Mouse (Mus musculus): Measurements from ENCODE around the gene Rerg. TPM values are rescaled to one million over a fixed set of nuclear protein-coding genes. Genes with fewer than 3 reads are reported as not detected.
A peak's percentile ranks its signal among the peaks of the same experiment; 100 is the strongest.

Rerg gene
- polyA plus RNA-seq, 1 experiment from 2014 or later: 19.4 TPM

DNA sequence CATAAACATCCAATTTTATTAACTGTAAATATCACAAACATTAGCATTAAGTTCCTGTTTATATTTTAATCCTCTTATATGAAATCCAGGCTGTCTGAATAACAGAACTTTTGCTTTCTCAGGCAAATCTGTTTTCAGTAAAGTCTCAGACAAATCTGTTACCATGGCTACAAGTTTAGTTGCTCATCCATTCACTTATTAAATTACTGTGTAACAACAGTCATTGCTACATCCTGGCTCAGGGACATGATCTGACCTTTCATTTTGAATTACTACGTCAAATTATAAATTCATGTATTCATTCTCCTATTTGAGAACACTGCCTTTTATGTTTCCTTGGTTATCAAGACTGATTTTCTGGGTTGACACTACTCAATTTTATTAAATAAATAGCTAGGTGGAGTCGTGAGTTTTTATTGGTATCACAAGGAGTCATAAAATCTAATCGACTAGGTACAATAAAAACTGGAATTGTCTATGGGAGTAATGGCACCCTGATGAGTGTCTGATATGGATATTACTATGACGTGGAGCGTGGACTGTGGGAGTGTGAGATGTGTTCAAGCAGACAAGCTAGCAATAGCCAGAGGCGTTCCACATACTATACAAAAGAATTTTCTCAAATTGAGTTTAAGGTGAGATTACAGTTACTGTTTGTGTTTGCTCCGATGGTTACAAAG lies 140.2 kb downstream of the Rerg start:
- Histone ChIP-seq H3K9ac (no peak overlapping the region), H3K27me3 (no peaks in the 10 kb centered on the region; the same call in 1 of the 2 replicates), H3K4me1 (peaks cover 8% of the 10 kb centered on the region), H3K4me2 (no peak overlapping the region), H3K27ac (no peak overlapping the region), H3K4me3 (no peak overlapping the region), H3K36me3 (no peaks in the 10 kb centered on the region), H3K9me3 (no peaks in the 10 kb centered on the region)
- WGBS: 48% methylated on average over 7 of the region's 7 CpGs
- ATAC-seq (ENCODE audit: insufficient number of reproducible peaks, insufficient read depth, low FRiP score, low TSS enrichment, low read depth): no peak

DNA sequence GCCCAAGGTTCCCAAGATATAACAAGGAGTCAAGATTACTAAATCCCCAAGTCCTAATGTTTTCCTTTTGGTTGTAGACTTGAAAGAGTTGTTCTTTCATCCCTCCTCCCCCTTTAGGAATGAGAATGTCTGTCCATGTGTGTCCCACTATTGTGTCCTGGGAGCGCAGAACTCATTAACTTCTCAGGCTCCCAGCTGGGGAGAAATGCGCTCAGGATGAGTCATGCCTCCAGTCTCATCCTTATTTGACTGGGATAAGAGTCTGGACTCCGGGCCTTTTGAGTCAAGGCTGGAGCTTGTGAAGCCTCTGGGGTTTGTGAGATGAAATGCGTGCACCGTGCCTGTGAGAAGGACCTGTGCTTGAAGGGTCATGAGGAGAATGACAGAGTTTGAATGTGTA lies 144.8 kb downstream of the Rerg start:
- Histone ChIP-seq H3K9me3 (no peaks in the 10 kb centered on the region), H3K4me1 (peaks cover 9% of the 10 kb centered on the region), H3K27me3 (no peaks in the 10 kb centered on the region; the same call in 1 of the 2 replicates), H3K27ac (no peak overlapping the region), H3K36me3 (no peaks in the 10 kb centered on the region), H3K9ac (no peak overlapping the region), H3K4me3 (no peak overlapping the region), H3K4me2 (no peak overlapping the region)
- ATAC-seq (ENCODE audit: insufficient number of reproducible peaks, insufficient read depth, low FRiP score, low TSS enrichment, low read depth): no peak
- WGBS: 70% methylated on average over 5 of the region's 5 CpGs

DNA sequence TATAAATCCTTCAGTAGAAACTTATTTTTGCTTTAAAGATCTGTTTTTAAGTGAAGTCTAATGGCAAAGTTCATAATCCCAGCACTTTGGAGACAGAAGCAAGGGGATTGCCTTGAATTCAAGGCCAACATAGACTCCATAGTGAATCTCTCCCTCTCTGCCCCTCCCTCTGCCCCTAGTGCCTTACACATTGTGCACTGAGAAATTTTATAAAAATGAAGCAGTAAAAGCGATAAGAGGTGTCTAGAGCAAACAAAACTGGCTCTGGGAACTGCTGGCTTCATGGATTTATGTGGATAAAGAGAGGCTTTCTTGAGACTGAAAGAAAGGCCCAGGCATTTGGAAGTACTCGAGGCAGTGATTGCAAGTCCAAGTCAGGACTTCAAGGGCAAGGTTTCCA lies 145.8 kb downstream of the Rerg start:
- no peak overlapping the region for H3K4me2 ChIP-seq
- peaks cover 8% of the 10 kb centered on the region for H3K4me1 ChIP-seq
- H3K36me3 ChIP-seq: no peaks in the 10 kb centered on the region
- H3K27me3 ChIP-seq: no peaks in the 10 kb centered on the region; the same call in 1 of the 2 replicates
- ATAC-seq (ENCODE audit: insufficient number of reproducible peaks, insufficient read depth, low FRiP score, low TSS enrichment, low read depth): no peak
- no peaks in the 10 kb centered on the region for H3K9me3 ChIP-seq
- WGBS: 85% methylated on average over 2 of the region's 2 CpGs
- H3K4me3 ChIP-seq: no peak overlapping the region
- no peak overlapping the region for H3K27ac ChIP-seq
- no peak overlapping the region for H3K9ac ChIP-seq

DNA sequence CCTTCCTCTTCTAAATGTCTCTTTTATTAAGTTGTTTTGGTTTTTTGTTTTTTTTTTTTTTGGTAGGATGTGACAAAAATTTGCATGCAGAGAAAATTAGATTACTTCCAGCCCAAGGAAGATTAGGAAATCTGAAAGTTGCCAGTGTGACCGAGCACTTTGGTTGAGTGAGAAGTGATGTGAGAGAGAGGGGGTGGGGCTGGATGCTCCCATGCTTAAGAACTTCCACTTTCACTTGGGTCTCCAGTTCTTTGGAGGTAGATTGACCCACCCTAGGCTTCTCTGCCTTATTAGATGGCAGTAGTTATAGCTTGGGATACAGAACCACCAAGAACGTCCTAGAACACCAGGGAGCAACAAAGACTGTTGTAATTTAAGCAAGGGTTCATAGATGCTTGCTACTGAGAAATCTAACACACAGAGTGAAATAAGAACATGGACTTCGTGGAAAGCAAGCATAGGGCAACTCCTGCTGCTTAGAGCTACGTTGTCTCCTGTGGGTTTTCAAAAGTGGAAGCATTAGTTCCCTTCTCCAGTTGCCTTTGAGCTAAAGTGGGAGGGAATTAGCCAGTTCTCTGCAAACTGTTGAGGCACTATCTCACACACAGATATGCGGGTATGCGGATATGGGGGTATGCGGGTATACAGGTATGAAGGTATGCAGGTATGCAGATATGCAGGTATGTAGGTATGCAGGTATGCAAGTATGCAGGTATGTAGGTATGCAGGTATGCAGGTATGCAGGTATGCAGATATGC lies 152.9 kb downstream of the Rerg start:
- H3K4me1 ChIP-seq: peaks cover 16% of the 10 kb centered on the region
- WGBS: 75% methylated on average over 7 of the region's 7 CpGs
- no peak for ATAC-seq (ENCODE audit: insufficient number of reproducible peaks, insufficient read depth, low FRiP score, low TSS enrichment, low read depth)
- H3K4me3 ChIP-seq: no peak overlapping the region
- H3K27me3 ChIP-seq: no peaks in the 10 kb centered on the region; the same call in 1 of the 2 replicates
- H3K27ac ChIP-seq: peak overlapping the region; percentile 72
- H3K36me3 ChIP-seq: no peaks in the 10 kb centered on the region
- H3K9me3 ChIP-seq: no peaks in the 10 kb centered on the region
- no peak overlapping the region for H3K9ac ChIP-seq
- H3K4me2 ChIP-seq: 0 out of 2 replicates have a peak overlapping the region, but pooled peaks have one; percentile 10

DNA sequence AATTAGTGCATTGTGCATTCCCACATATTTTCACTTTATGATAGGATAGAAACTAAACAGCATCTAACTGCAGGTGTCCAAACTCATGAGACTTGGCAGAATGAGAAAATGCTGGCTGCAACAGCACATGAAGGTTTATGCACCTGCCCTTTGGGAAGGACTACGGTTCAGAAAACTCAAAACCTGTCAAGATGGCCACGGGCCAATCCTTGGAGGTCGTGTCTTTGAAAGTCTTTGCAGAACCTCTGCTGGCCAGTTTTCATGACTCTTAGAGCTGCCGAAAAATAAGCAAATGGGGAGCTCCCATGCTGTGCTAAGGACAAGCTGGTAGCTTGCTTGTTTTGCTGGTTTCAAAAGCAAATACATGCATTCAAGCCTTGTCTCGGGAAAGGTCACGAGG lies 156.0 kb downstream of the Rerg start:
- 82% methylated on average over 6 of the region's 6 CpGs for WGBS
- no peak overlapping the region for H3K9ac ChIP-seq
- H3K27ac ChIP-seq: no peak overlapping the region
- H3K4me1 ChIP-seq: peaks cover 14% of the 10 kb centered on the region
- no peak for ATAC-seq (ENCODE audit: insufficient number of reproducible peaks, insufficient read depth, low FRiP score, low TSS enrichment, low read depth)
- no peaks in the 10 kb centered on the region for H3K9me3 ChIP-seq
- no peak overlapping the region for H3K4me2 ChIP-seq
- no peaks in the 10 kb centered on the region for H3K36me3 ChIP-seq
- H3K27me3 ChIP-seq: no peaks in the 10 kb centered on the region; the same call in 1 of the 2 replicates
- H3K4me3 ChIP-seq: no peak overlapping the region

DNA sequence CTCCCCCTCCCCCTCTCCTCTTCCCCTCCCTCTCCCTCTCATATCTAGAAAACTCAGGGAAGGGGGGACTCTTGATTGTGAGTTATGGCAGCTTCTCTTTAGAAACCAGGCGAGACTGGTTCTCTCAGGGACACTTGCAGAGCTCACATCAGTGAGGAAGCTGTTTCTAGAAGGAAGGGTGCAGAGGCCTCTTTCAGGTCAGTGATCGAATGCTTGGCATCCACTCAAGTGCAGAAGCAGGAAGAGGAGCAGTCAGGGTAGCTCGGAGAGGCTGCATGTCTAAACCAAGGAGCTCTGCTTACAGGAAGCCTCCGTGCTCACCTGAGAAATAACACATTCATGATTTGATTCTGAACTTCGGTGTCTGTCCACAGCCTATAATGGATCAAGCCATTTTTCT lies 159.1 kb downstream of the Rerg start:
- Histone ChIP-seq H3K4me3 (no peak overlapping the region), H3K27ac (no peak overlapping the region), H3K27me3 (no peaks in the 10 kb centered on the region; the same call in 1 of the 2 replicates), H3K9ac (no peak overlapping the region), H3K4me2 (no peak overlapping the region), H3K36me3 (no peaks in the 10 kb centered on the region), H3K9me3 (no peaks in the 10 kb centered on the region), H3K4me1 (0 out of 2 replicates have a peak, but pooled peaks cover 4% of the 10 kb centered on the region)
- 83% methylated on average over 5 of the region's 5 CpGs for WGBS
- ATAC-seq (ENCODE audit: insufficient number of reproducible peaks, insufficient read depth, low FRiP score, low TSS enrichment, low read depth): no peak

Other genes with a start within 250 kb of the Rerg start
- 0.30 TPM in 1 of 2 replicates, not detected in the other for gene Erp27, start 248.3 kb downstream of the Rerg start, polyA plus RNA-seq (2015; fragmentation: Nextera tagmentation; extraction: Ambion mirVana)
- gene Pde6h, start 246.7 kb downstream of the Rerg start, polyA plus RNA-seq (2015; fragmentation: Nextera tagmentation; extraction: Ambion mirVana): 0.30 TPM in 1 of 2 replicates, not detected in the other
- gene Arhgdib, start 228.6 kb downstream of the Rerg start, polyA plus RNA-seq (2015; fragmentation: Nextera tagmentation; extraction: Ambion mirVana): 85.4 and 93.8 TPM in 2 replicates
- gene Ptpro, start 81.8 kb upstream of the Rerg start, polyA plus RNA-seq (2015; fragmentation: Nextera tagmentation; extraction: Ambion mirVana): 1.9 and 2.3 TPM in 2 replicates

Measured in embryonic facial prominence, embryonic 13.5 days (tissue).